Mouse (Mus musculus): ENCODE results near the gene Slc25a43. TPM values are rescaled to one million over a fixed set of nuclear protein-coding genes. Genes with fewer than 3 reads are reported as not detected.

Slc25a43 gene
- polyA plus RNA-seq, 1 experiment from 2014 or later: 1.7 TPM

DNA sequence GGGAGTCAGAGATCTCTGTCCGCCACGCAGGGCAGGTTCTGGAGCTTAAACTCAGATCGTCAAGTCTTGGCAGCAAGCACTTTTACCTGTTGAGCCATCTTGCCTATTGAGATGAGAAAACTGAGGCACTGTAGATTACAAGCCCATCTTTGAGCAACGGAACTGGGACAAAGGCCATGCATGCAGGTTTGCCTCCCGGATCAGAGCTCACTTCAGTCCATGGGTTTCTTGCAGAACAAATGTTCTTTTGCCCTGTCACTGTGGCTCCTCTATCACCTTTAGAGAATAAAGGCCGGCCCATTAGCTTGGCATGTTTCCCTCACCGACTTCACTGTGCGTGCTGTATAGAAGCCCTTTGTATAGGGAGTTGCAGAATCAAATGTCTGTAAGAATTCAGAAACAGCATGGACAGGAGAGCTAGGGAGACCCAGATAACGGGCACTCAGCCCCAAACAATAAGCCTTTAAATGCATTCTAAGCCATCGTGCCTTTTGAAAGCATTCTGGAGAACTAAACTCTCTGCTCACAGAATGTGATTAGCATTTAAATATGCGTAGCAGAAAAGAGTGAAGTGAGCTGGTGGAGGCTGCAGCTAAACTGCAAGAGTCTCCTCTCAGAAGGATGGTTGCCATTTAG, 20.0 kb downstream of the Slc25a43 start:
- WGBS: 69% methylated on average over 11 of the region's 11 CpGs

GRCm38 (mm10) chrX:36763934-36764317, 20.5 kb downstream of the Slc25a43 start:
- Histone ChIP-seq H3K4me1 (replicated peaks; ENCODE audit: control insufficient read depth, insufficient read depth, low read length) (no peaks in the 10 kb centered on the region), H3K9me3 (ENCODE audit: control insufficient read depth, low read length) (no peaks in the 10 kb centered on the region), H3K9ac (ENCODE audit: low read depth, low read length) (no peak overlapping the region), H3K4me2 (no peak overlapping the region), H3K27ac (ENCODE audit: low read depth, low read length) (no peak overlapping the region), H3K36me3 (ENCODE audit: control insufficient read depth, insufficient read depth, low read length) (no peaks in the 10 kb centered on the region), H3K4me3 (ENCODE audit: low read depth, low read length) (no peak overlapping the region), H3K27me3 (replicated peaks; ENCODE audit: control insufficient read depth, insufficient read depth, low read length) (no peaks in the 10 kb centered on the region)
- ATAC-seq (replicated peaks; ENCODE audit: low FRiP score): no peak
- 56% methylated on average over 2 of the region's 2 CpGs for WGBS
- DNase-seq (ENCODE audit: low spot score): no peak

More for the DNA sequence above, 20.0 kb downstream of the Slc25a43 start:
- Histone ChIP-seq H3K4me1 (replicated peaks; ENCODE audit: control insufficient read depth, insufficient read depth, low read length) (no peaks in the 10 kb centered on the region), H3K27me3 (replicated peaks; ENCODE audit: control insufficient read depth, insufficient read depth, low read length) (no peaks in the 10 kb centered on the region), H3K36me3 (ENCODE audit: control insufficient read depth, insufficient read depth, low read length) (no peaks in the 10 kb centered on the region), H3K4me3 (ENCODE audit: low read depth, low read length) (no peak overlapping the region), H3K9ac (ENCODE audit: low read depth, low read length) (no peak overlapping the region), H3K4me2 (no peak overlapping the region), H3K27ac (ENCODE audit: low read depth, low read length) (no peak overlapping the region), H3K9me3 (ENCODE audit: control insufficient read depth, low read length) (no peaks in the 10 kb centered on the region)
- DNase-seq (ENCODE audit: low spot score) (no peak), ATAC-seq (replicated peaks; ENCODE audit: low FRiP score) (no peak)

DNA sequence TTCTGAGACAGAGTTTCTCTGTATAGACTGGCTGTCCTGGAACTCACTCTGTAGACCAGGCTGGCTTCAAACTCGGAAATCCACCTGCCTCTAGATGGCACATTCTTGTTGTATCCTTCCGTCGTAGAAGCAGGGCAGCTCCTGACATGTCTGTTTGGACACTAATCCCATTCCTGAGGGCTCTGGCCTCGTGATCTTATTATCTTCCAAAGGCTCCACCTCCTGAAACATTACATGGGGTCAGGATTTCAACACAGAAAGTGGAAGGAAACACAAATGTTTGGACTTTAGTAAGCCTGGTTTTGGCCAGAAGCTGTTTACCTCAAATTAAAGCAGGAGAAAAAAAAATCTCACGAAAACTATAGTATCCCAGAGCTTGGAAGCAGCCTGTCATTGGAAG, 23.9 kb downstream of the Slc25a43 start:
- Histone ChIP-seq H3K4me3 (ENCODE audit: low read depth, low read length) (no peak overlapping the region), H3K9ac (ENCODE audit: low read depth, low read length) (no peak overlapping the region), H3K27ac (ENCODE audit: low read depth, low read length) (no peak overlapping the region), H3K9me3 (ENCODE audit: control insufficient read depth, low read length) (no peaks in the 10 kb centered on the region), H3K4me2 (no peak overlapping the region), H3K27me3 (replicated peaks; ENCODE audit: control insufficient read depth, insufficient read depth, low read length) (no peaks in the 10 kb centered on the region), H3K36me3 (ENCODE audit: control insufficient read depth, insufficient read depth, low read length) (no peaks in the 10 kb centered on the region), H3K4me1 (replicated peaks; ENCODE audit: control insufficient read depth, insufficient read depth, low read length) (no peaks in the 10 kb centered on the region)
- 64% methylated on average over 5 of the region's 5 CpGs for WGBS
- no peak for DNase-seq (ENCODE audit: low spot score)
- ATAC-seq (replicated peaks; ENCODE audit: low FRiP score): no peak

DNA sequence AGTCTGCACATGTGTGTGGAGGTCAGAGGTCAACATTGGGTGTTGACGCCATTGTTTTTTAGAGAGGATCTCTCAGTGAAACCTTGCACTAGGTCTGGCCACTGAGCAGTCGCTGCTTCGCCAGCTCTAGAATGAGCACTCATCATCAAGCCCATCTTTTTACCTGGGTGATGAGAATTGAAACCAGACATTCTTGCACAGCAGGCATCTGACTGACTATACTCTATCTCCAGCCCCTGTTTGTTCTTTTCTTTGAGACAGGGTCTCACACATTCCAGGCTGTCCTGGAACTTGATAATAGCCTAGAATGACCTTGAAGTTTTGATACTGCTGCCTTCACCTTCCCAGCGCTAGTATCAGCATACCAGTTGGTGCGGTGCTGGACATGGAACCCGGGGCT, 29.1 kb downstream of the Slc25a43 start:
- Histone ChIP-seq H3K27ac (ENCODE audit: low read depth, low read length) (no peak overlapping the region), H3K36me3 (ENCODE audit: control insufficient read depth, insufficient read depth, low read length) (no peaks in the 10 kb centered on the region), H3K9ac (ENCODE audit: low read depth, low read length) (no peak overlapping the region), H3K9me3 (ENCODE audit: control insufficient read depth, low read length) (no peaks in the 10 kb centered on the region), H3K4me2 (no peak overlapping the region), H3K4me1 (replicated peaks; ENCODE audit: control insufficient read depth, insufficient read depth, low read length) (no peaks in the 10 kb centered on the region), H3K4me3 (ENCODE audit: low read depth, low read length) (no peak overlapping the region), H3K27me3 (replicated peaks; ENCODE audit: control insufficient read depth, insufficient read depth, low read length) (no peaks in the 10 kb centered on the region)
- ATAC-seq (replicated peaks; ENCODE audit: low FRiP score): no peak
- no peak for DNase-seq (ENCODE audit: low spot score)
- WGBS: 86% methylated on average over 6 of the region's 6 CpGs

- Histone ChIP-seq H3K4me1 (replicated peaks; ENCODE audit: control insufficient read depth, insufficient read depth, low read length) (no peaks in the 10 kb centered on the region), H3K4me3 (ENCODE audit: low read depth, low read length) (no peak overlapping the region), H3K36me3 (ENCODE audit: control insufficient read depth, insufficient read depth, low read length) (no peaks in the 10 kb centered on the region), H3K27ac (ENCODE audit: low read depth, low read length) (no peak overlapping the region), H3K4me2 (no peak overlapping the region), H3K9me3 (ENCODE audit: control insufficient read depth, low read length) (no peaks in the 10 kb centered on the region), H3K9ac (ENCODE audit: low read depth, low read length) (no peak overlapping the region), H3K27me3 (replicated peaks; ENCODE audit: control insufficient read depth, insufficient read depth, low read length) (no peaks in the 10 kb centered on the region)
- WGBS: 84% methylated on average over 5 of the region's 5 CpGs
- DNase-seq (ENCODE audit: low spot score) (no peak), ATAC-seq (replicated peaks; ENCODE audit: low FRiP score) (no peak)
Observed at GRCm38 (mm10) chrX:36775520-36775919, 32.1 kb downstream of the Slc25a43 start.

DNA sequence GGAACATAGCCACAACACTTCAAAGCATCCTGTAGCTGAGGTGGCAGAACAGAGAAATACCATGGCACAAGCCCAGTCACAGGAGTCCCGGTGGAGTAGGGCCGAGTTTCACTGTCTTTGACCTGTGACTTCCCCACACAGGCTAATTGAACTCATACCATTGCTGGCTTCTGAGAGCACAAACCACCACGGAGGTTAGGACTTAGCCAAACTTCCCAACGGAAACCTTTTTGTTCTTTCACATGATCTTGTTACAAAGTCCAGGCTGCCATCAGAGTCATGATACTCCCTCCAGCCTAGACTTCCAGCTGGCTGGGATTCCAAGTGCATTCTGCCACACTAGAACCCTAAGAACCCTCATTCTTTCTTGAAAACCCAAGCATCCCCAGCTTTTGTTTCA, 34.2 kb downstream of the Slc25a43 start:
- H3K27me3 ChIP-seq (replicated peaks; ENCODE audit: control insufficient read depth, insufficient read depth, low read length): no peaks in the 10 kb centered on the region
- WGBS: 82% methylated on average over 4 of the region's 4 CpGs
- H3K4me3 ChIP-seq (ENCODE audit: low read depth, low read length): no peak overlapping the region
- H3K4me2 ChIP-seq: no peak overlapping the region
- no peak overlapping the region for H3K27ac ChIP-seq (ENCODE audit: low read depth, low read length)
- no peaks in the 10 kb centered on the region for H3K4me1 ChIP-seq (replicated peaks; ENCODE audit: control insufficient read depth, insufficient read depth, low read length)
- H3K36me3 ChIP-seq (ENCODE audit: control insufficient read depth, insufficient read depth, low read length): no peaks in the 10 kb centered on the region
- H3K9ac ChIP-seq (ENCODE audit: low read depth, low read length): no peak overlapping the region
- no peak for DNase-seq (ENCODE audit: low spot score)
- H3K9me3 ChIP-seq (ENCODE audit: control insufficient read depth, low read length): no peaks in the 10 kb centered on the region
- ATAC-seq (replicated peaks; ENCODE audit: low FRiP score): no peak

GRCm38 (mm10) chrX:36789360-36789759, 45.9 kb downstream of the Slc25a43 start:
- no peak overlapping the region for H3K27ac ChIP-seq (ENCODE audit: low read depth, low read length)
- DNase-seq (ENCODE audit: low spot score) (no peak), ATAC-seq (replicated peaks; ENCODE audit: low FRiP score) (no peak)
- no peaks in the 10 kb centered on the region for H3K27me3 ChIP-seq (replicated peaks; ENCODE audit: control insufficient read depth, insufficient read depth, low read length)
- H3K9ac ChIP-seq (ENCODE audit: low read depth, low read length): no peak overlapping the region
- no peaks in the 10 kb centered on the region for H3K4me1 ChIP-seq (replicated peaks; ENCODE audit: control insufficient read depth, insufficient read depth, low read length)
- no peaks in the 10 kb centered on the region for H3K9me3 ChIP-seq (ENCODE audit: control insufficient read depth, low read length)
- no peak overlapping the region for H3K4me3 ChIP-seq (ENCODE audit: low read depth, low read length)
- 60% methylated on average over 4 of the region's 4 CpGs for WGBS
- H3K36me3 ChIP-seq (ENCODE audit: control insufficient read depth, insufficient read depth, low read length): no peaks in the 10 kb centered on the region
- H3K4me2 ChIP-seq: no peak overlapping the region

DNA sequence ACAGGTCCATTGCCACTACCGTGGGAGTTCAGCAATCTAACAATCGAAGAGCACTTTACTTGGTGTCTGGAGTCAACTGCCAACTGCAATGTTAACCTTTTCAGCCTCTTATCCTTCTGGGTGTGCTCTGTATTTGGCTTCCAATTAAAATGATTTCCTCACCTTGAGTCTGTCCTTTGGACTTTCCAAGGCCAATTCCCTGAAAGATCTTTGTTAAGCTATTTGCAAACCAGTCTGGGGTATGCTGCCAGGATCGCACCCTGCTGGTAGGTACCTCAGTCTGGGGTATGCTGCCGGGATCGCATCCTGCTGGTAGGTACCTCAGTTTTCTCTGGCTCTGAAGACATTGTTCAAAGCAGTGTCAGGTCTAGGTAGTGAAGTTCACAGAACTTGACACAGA, 51.1 kb downstream of the Slc25a43 start:
- 64% methylated on average over 5 of the region's 5 CpGs for WGBS
- Histone ChIP-seq H3K9me3 (ENCODE audit: control insufficient read depth, low read length) (no peaks in the 10 kb centered on the region), H3K9ac (ENCODE audit: low read depth, low read length) (no peak overlapping the region), H3K27me3 (replicated peaks; ENCODE audit: control insufficient read depth, insufficient read depth, low read length) (no peaks in the 10 kb centered on the region), H3K4me3 (ENCODE audit: low read depth, low read length) (no peak overlapping the region), H3K4me1 (replicated peaks; ENCODE audit: control insufficient read depth, insufficient read depth, low read length) (no peaks in the 10 kb centered on the region), H3K36me3 (ENCODE audit: control insufficient read depth, insufficient read depth, low read length) (peaks cover 6% of the 10 kb centered on the region; the same call in 1 of the 2 replicates), H3K27ac (ENCODE audit: low read depth, low read length) (no peak overlapping the region), H3K4me2 (no peak overlapping the region)
- no peak for DNase-seq (ENCODE audit: low spot score)
- no peak for ATAC-seq (replicated peaks; ENCODE audit: low FRiP score)

GRCm38 (mm10) chrX:36795424-36796162, 52.1 kb downstream of the Slc25a43 start, which contains the start of gene Slc25a5:
Slc25a5 (plus strand) TSS chrX:36795651.
- ATAC-seq (replicated peaks; ENCODE audit: low FRiP score): peak; percentile 94
- peak within 1 kb of the TSS; percentile 84 for H3K9ac ChIP-seq (ENCODE audit: low read depth, low read length)
- no peaks in the 10 kb centered on the region for H3K9me3 ChIP-seq (ENCODE audit: control insufficient read depth, low read length)
- H3K4me2 ChIP-seq: peak within 1 kb of the TSS; percentile 69
- 13% methylated on average over 41 of the region's 41 CpGs for WGBS
- H3K4me1 ChIP-seq (replicated peaks; ENCODE audit: control insufficient read depth, insufficient read depth, low read length): no peaks in the 10 kb centered on the region
- peak within 1 kb of the TSS; percentile 72 for H3K4me3 ChIP-seq (ENCODE audit: low read depth, low read length)
- no peaks in the 10 kb centered on the region for H3K27me3 ChIP-seq (replicated peaks; ENCODE audit: control insufficient read depth, insufficient read depth, low read length)
- peaks cover 6% of the 10 kb centered on the region; the same call in 1 of the 2 replicates for H3K36me3 ChIP-seq (ENCODE audit: control insufficient read depth, insufficient read depth, low read length)
- peak within 1 kb of the TSS; percentile 91 for H3K27ac ChIP-seq (ENCODE audit: low read depth, low read length)
- DNase-seq (ENCODE audit: low spot score): peak; percentile 75

All from liver, embryonic 11.5 days (tissue).